Mouse (Mus musculus) lung, postnatal 0 days (tissue): ENCODE measurements at regions not wholly inside any gene's neighbourhood (a gene's known extent, or its start where the extent isn't known, plus 50 kb on each side); places are given as distances from the start of the nearest gene placed in this dataset.
"Not testable (repeated sequence)": the region's sequence is repeated elsewhere in the genome, so short reads cannot be mapped to it uniquely, and the experiment has no call there.

Source experiments
- CTCF ChIP-seq: IDR thresholded peaks from 2 replicates; pipeline ENCODE4 v1.5.1; 2016; ENCODE audit warnings: antibody characterized with exemption, mild to moderate bottlenecking
- EP300 ChIP-seq: IDR thresholded peaks from 2 replicates; pipeline ENCODE4 v1.6.1; 2016; ENCODE audit warnings: antibody characterized with exemption, mild to moderate bottlenecking, control low read depth

- TF ChIP-seq CTCF, EP300: not testable (repeated sequence)
Measured at GRCm38 (mm10) chr8:20273844-20274243, 89.2 kb downstream of the Gm15319 start.
